Mouse (Mus musculus) hindbrain, embryonic 16.5 days (tissue): ENCODE measurements around the gene Uso1. TPM values are rescaled to one million over a fixed set of nuclear protein-coding genes. Genes with fewer than 3 reads are reported as not detected.

Source experiments
- ATAC-seq: fragments of 200-750 bp; cut with Nextera tagmentation; 2 replicates; pipeline ENCODE4 v1.8.0; 2017; ENCODE audit warnings: moderate TSS enrichment, moderate library complexity
- H3K27ac ChIP-seq: fragments of 300-500 bp; sonication (generic); 2 replicates; pipeline ENCODE4 v1.5.1; 2014; ENCODE audit warnings: low read depth, mild to moderate bottlenecking, control low read depth, low read length, moderate library complexity
- H3K27me3 ChIP-seq: fragments of 300-500 bp; sonication (generic); replicated peaks from 2 replicates; pipeline ENCODE4 v1.6.1; 2014; ENCODE audit warnings: low read length; ENCODE audit not compliant: control insufficient read depth, insufficient read depth
- H3K36me3 ChIP-seq: fragments of 300-500 bp; sonication (generic); 2 replicates; pipeline ENCODE4 v1.6.1; 2014; ENCODE audit warnings: mild to moderate bottlenecking, low read length, moderate library complexity, mixed read lengths; ENCODE audit not compliant: control insufficient read depth, insufficient read depth
- H3K4me1 ChIP-seq: fragments of 300-500 bp; sonication (generic); 2 replicates; pipeline ENCODE4 v1.6.1; 2014; ENCODE audit warnings: low read depth, low read length; ENCODE audit not compliant: control insufficient read depth, insufficient read depth
- H3K4me2 ChIP-seq: fragments of 300-500 bp; sonication (generic); 2 replicates; pipeline ENCODE4 v1.6.1; 2014; ENCODE audit warnings: mild to moderate bottlenecking, low read length, control low read depth, moderate library complexity
- H3K4me3 ChIP-seq: fragments of 300-500 bp; sonication (generic); 2 replicates; pipeline ENCODE4 v1.5.1; 2014; ENCODE audit warnings: mild to moderate bottlenecking, low read length, control low read depth, moderate library complexity
- H3K9ac ChIP-seq: fragments of 300-500 bp; sonication (generic); 2 replicates; pipeline ENCODE4 v1.6.1; 2014; ENCODE audit warnings: low read depth, mild to moderate bottlenecking, control low read depth, low read length, moderate library complexity
- H3K9me3 ChIP-seq: fragments of 300-500 bp; sonication (generic); 2 replicates; pipeline ENCODE4 v1.6.1; 2014; ENCODE audit warnings: mild to moderate bottlenecking, low read length, moderate library complexity; ENCODE audit not compliant: control insufficient read depth
- WGBS: fragments of 180-500 bp; shearing (Covaris S2); extraction: QIAGEN DNeasy Blood & Tissue Kit; methylation state at CpG from one replicate; pipeline ENCODE4 v1.1.7; 2014; 5-methylcytosine and 5-hydroxymethylcytosine counted together
- polyA plus RNA-seq: library from polyadenylated mRNA; unstranded; fragments of >200 nt; fragmentation: Nextera tagmentation; extraction: Ambion mirVana; gene quantifications from 2 replicates; pipeline ENCODE4 v1.2.1, GENCODE M21; 2015

Gene Uso1
- polyA plus RNA-seq, 1 experiment from 2014 or later = 35.7 TPM

GRCm38 (mm10) chr5:92239333-92240232 lies 101.8 kb downstream of the Uso1 start:
- Histone ChIP-seq H3K27me3 (no peaks in the 10 kb centered on the region), H3K4me3 (no peak overlapping the region), H3K9ac (no peak overlapping the region), H3K36me3 (no peaks in the 10 kb centered on the region), H3K4me2 (peak overlapping the region; percentile 36), H3K4me1 (no peaks in the 10 kb centered on the region), H3K27ac (no peak overlapping the region), H3K9me3 (no peaks in the 10 kb centered on the region)
- WGBS = 42% methylated on average over 29 of the region's 29 CpGs
- ATAC-seq = peak; percentile 89

- WGBS = 89% methylated on average over 12 of the region's 12 CpGs
- Histone ChIP-seq H3K9ac (no peak overlapping the region), H3K36me3 (no peaks in the 10 kb centered on the region), H3K4me1 (no peaks in the 10 kb centered on the region), H3K9me3 (no peaks in the 10 kb centered on the region), H3K27ac (no peak overlapping the region), H3K27me3 (no peaks in the 10 kb centered on the region), H3K4me3 (no peak overlapping the region), H3K4me2 (no peak overlapping the region)
- ATAC-seq = no peak
Measured at GRCm38 (mm10) chr5:92240769-92241168, 103.0 kb downstream of the Uso1 start.

DNA sequence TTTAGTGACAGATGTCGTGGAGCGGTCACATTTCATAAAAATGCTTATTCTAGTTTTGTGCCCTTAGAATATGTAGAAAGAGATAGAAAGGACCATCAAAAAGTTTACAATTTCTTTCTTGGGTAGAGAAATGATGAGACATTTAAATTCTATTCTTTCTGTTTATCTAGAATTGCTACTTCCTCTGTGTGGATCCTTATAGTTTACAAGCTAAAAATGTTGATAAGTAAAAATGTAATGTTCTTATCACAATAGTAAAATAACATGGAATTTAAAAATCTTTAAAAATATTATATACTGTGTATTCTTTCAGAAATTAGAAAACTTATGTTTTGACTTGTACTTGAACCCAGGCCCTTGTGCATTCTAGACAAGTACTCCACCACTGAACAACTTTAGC lies 107.2 kb downstream of the Uso1 start:
- Histone ChIP-seq H3K27ac (no peak overlapping the region), H3K4me2 (no peak overlapping the region), H3K4me1 (no peaks in the 10 kb centered on the region), H3K27me3 (no peaks in the 10 kb centered on the region), H3K9ac (no peak overlapping the region), H3K9me3 (no peaks in the 10 kb centered on the region), H3K4me3 (no peak overlapping the region), H3K36me3 (no peaks in the 10 kb centered on the region)
- no peak for ATAC-seq
- WGBS = 93% methylated on average over 2 of the region's 2 CpGs

DNA sequence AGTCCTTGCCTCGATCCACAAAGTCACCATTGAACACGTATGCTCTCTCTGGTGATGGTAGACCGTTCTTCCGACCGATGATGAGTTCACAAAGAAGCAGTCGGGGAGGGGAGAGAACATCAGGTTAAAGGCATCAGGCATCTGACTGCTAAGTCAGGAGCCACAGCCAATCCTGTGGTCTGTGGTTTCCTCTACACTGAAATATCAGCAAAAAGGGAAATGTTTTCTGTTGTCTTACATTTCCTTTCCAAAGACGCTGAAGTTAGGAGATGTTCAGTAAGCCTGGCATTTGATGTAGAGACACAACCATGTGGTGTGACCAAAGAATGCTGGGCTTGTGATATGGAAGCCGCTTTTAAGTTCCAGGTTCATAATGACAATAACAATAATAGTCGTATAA lies 107.7 kb downstream of the Uso1 start:
- no peak for ATAC-seq
- Histone ChIP-seq H3K36me3 (no peaks in the 10 kb centered on the region), H3K4me1 (no peaks in the 10 kb centered on the region), H3K4me3 (no peak overlapping the region), H3K4me2 (no peak overlapping the region), H3K27ac (no peak overlapping the region), H3K27me3 (no peaks in the 10 kb centered on the region), H3K9ac (no peak overlapping the region), H3K9me3 (no peaks in the 10 kb centered on the region)
- 90% methylated on average over 9 of the region's 9 CpGs for WGBS

DNA sequence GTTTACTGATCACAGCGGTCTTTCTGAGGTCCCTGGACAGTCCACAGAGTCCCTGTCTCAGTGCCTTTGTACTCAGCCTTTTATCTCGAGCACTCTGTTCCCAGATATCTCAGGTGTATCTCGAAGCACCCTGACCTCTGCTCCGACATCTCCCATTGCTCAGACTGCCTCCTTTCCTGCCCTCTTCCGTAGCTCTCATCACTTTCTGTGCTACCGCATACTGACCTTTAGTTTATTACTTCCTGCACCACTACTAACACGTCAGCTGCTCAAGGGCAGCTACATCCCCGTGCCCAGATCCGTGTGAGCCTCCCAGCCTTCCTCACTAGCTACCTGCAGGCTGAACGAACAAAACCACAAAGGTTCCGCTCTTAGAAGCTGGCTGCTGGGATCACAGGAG lies 110.9 kb downstream of the Uso1 start:
- H3K27me3 ChIP-seq = no peaks in the 10 kb centered on the region
- 87% methylated on average over 11 of the region's 11 CpGs for WGBS
- no peaks in the 10 kb centered on the region for H3K9me3 ChIP-seq
- H3K36me3 ChIP-seq = no peaks in the 10 kb centered on the region
- no peak overlapping the region for H3K27ac ChIP-seq
- H3K9ac ChIP-seq = no peak overlapping the region
- peaks cover 5% of the 10 kb centered on the region; the same call in 1 of the 2 replicates for H3K4me1 ChIP-seq
- no peak overlapping the region for H3K4me2 ChIP-seq
- no peak overlapping the region for H3K4me3 ChIP-seq
- no peak for ATAC-seq

DNA sequence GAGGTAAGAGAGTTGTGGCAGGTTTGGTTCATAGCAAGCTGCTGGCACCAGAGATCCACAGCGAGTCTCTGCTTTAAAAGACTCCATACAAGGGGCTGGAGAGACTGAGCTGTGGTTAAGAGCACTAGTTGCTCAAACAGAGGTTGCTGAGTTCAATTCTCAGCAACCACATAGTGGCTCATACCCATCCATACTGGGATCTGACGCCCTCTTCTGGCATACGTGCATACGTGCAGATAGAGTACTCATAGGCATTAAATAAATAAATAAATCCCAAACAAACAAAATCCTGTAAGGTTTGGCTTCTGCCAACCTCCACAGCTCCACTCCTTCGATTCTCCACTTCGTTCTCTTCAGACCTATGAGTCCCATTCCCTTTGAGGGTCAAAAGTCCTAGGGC lies 114.3 kb downstream of the Uso1 start:
- Histone ChIP-seq H3K4me1 (peaks cover 5% of the 10 kb centered on the region; the same call in 1 of the 2 replicates), H3K4me3 (no peak overlapping the region), H3K4me2 (no peak overlapping the region), H3K27ac (no peak overlapping the region), H3K36me3 (no peaks in the 10 kb centered on the region), H3K9ac (no peak overlapping the region), H3K27me3 (no peaks in the 10 kb centered on the region), H3K9me3 (no peaks in the 10 kb centered on the region)
- 92% methylated on average over 6 of the region's 6 CpGs for WGBS
- no peak for ATAC-seq

Other genes starting within 250 kb of the Uso1 start
- 77.9 and 78.5 TPM in 2 replicates for gene Rchy1, start 174.9 kb upstream of the Uso1 start, polyA plus RNA-seq
- gene Odaph, start 150.5 kb upstream of the Uso1 start, polyA plus RNA-seq = 0.43 and 0.65 TPM in 2 replicates
- gene Cdkl2, start 94.1 kb upstream of the Uso1 start, polyA plus RNA-seq = 19.7 and 24.9 TPM in 2 replicates
- gene G3bp2, start 54.2 kb upstream of the Uso1 start, polyA plus RNA-seq = 333 and 334 TPM in 2 replicates
- gene U90926, start 77.5 kb downstream of the Uso1 start, polyA plus RNA-seq = not detected in 2 replicates
- 0.62 and 0.68 TPM in 2 replicates for gene Ppef2, start 118.3 kb downstream of the Uso1 start, polyA plus RNA-seq
- gene Naaa, start 140.2 kb downstream of the Uso1 start, polyA plus RNA-seq = 23.8 and 28.5 TPM in 2 replicates
- 27.0 and 27.1 TPM in 2 replicates for gene Sdad1, start 172.5 kb downstream of the Uso1 start, polyA plus RNA-seq
- not detected in 2 replicates for gene Cxcl9, start 190.1 kb downstream of the Uso1 start, polyA plus RNA-seq
- 6.4 and 6.7 TPM in 2 replicates for gene Art3, start 193.9 kb downstream of the Uso1 start, polyA plus RNA-seq
- 0.22 and 0.43 TPM in 2 replicates for gene Cxcl10, start 211.0 kb downstream of the Uso1 start, polyA plus RNA-seq